Mouse (Mus musculus) right cerebral cortex, postnatal 14 days (tissue): ENCODE measurements at regions not wholly inside any gene's neighbourhood (a gene's known extent, or its start where the extent isn't known, plus 50 kb on each side); places are given as distances from the start of the nearest gene placed in this dataset.

Experiments used
- DNase-seq: peaks from one replicate; pipeline ENCODE4 v3.0.0; 2022

DNA sequence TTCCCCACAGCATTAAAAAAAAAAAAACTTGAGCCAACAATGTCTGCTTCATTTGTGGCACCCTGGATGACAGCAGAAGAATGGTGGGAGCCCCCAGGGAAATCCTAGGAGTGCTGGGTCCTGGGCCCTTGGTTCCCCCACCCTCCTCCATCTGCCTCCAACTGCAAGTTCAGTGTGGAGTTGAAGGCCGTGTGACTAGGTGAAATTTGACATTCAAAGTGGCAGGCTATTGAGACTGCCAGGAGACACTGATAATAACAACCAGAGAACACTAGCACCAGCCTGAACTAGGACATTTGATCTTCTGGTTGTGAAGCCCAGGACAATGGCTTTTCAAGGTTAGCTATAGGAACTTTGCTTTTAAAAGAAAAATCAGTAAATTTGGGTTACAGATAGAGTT lies 74.0 kb downstream of the Adamts15 start:
- no peak for DNase-seq

DNA sequence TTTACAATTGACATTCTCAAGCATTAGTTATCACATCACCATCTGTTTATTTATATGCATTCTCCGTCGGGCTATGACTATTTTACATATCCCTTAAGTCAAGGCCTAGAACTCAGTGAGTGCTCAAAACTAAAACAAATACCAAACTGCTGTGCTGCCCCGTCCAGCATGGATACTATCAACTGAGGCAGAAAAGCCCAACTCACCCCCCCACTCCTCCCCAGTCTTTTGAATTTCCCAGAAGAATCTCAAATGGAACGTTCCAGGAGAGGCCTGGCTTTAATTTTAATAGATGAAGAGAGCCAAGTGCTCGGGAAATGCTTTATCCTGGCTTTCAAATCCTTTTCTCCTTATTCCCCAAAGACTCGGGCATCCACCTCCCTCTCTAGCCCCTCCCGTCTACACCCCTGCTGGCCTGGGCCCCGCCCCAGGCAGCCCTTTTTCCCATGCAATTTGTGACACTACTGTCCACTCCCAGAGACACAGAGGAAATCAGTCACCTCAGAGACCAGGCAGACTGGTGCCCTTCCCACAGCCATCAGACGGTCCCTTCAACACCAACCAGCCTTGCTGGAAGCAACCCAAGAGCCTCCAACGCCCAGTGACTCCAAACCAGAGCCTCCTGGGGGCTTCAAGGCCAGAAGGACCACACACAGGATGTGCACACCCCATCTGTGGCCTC lies 76.5 kb downstream of the Adamts15 start:
- no peak for DNase-seq

DNA sequence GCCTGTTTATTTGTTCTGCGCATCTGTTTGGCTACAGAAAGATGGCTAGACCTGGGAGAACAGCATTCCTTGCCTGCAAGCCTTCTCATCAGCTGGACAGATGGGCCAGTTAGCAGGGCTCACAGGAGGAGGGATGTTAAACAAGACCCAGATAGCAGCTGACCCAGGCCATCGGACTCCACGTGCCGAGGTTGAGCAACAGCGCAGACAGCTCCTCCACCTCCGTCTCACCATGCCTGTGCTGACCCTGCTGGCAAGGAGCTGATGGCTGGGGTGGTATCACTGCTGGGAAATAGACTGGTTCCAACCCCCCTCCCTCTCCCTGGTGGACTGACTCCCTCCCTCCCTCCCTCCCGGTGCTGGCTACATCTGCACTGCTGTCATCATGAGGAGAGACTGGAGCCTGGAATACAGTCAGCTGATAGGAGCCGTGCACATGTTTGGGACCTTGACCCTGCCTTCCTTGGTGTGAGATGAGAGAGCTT lies 78.1 kb downstream of the Adamts15 start:
- DNase-seq = no peak

DNA sequence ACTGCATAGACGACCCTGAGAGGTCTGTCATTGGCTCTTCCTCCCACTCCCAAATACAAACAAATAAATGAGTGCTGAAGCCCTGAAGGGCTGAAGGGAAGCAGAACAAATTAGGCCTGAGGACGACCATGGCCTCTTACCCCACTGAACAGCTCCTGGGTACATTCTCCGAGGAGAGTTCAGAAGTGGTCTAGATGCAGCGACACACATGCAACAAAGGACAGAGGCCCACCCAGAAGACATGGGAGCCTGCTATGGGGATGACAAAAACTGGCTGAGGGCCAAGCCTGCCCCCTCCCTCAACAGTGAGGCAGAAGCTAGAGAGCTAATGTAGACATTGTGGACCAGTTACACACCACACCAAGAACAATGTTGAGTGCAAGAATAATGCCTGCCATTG lies 87.3 kb downstream of the Adamts15 start:
- DNase-seq = no peak

DNA sequence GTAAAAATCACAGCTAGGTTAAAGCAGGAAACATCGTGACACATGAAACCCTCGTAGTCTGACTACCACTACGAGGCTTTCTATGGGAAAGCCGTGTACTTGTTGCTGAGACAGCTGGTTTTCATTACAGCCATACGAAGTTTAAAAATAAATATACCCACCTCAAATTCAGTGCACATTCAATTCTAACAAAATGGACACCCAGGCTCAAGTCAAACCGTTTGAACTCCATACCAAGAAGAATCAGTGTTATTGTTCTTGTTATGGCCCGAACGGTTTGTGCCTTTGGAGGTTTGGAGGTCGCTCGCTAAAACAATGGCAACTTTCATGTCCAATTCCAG lies 87.7 kb downstream of the Adamts15 start:
- DNase-seq = no peak

DNA sequence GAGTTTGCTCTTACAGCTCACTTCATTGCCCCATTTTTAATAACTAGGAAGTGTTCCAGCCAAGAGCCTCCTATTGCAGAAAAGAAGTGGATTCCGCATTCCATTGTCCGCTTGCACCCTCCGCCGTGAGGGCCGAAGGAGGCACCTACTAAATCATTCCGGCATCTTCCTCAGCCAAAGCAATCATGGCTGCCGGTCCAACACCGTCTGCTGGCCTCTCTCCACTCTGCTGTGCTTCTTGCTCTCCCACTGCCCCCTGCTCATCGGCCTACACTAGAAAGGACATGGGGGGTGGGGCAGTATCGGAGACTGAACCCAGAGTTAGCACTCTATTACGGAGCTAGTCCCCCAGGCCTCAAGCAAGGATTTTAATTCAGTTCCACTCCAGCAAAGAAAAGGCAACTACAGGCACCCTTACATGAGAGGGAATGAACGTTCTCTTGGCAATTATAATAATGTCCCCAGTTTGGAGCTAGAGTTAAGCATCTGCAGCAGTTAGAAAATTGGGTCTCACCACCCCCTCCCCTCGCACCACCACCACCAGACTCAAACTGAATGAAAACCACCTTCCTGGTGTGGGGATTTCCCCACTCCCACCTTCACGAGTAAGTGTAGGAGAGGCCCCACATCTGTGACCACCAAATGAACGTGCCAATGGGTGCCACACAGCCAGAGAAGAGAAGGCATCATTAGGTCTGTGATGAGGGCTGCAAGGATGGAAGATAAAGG lies 88.3 kb downstream of the Adamts15 start:
- no peak for DNase-seq

DNA sequence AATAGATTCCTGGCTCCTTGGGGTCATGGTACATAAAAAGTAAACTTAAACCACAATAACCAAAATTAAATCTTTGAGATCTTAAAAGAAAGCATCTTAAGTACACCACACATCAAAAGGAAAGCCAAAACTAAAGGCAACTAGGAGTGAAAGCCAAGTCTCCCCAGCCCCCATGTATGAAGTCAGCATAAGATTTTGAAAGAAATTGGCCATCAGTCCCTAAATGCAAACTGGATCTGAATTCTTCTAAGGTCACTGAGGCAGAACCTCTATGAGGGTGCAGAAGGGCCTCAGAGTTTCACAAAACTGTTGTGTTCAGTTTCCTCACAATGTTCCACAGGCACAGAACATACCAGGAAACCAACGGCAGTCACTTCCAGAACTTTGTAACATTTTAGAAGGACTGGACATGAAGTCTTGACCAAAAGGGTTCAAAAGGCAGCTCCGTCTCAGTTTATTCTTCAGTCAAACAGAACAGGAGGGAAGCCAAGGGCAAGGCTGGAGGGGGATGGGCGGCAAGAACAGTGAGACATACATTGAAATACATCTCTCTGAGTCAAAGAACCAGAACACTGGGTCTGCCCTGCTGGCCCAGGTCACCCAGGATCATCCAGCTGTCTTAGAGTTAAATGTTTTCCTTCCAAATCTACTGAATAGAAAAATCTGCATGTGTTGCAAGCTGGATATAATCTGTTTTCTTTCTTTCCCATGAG lies 92.9 kb downstream of the Adamts15 start:
- DNase-seq = no peak

DNA sequence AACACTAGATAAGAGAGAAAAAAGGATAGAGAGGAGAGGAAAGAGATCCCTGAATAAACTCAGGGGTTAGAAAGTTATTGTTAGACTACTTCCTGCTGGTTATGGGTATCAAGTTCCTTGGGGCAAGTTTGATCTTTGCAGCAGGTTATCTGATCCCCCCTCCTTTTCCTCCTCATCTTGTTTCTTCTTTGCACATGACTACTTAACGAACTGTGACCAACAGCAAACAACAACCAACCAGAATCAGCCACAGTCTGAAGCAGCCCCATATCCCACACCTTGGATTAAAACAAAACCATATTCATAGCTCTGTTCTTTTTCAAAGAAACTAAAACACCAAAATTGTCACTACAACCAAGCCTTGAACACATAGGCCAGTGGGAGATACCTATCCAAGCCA lies 94.5 kb downstream of the Adamts15 start:
- no peak for DNase-seq

DNA sequence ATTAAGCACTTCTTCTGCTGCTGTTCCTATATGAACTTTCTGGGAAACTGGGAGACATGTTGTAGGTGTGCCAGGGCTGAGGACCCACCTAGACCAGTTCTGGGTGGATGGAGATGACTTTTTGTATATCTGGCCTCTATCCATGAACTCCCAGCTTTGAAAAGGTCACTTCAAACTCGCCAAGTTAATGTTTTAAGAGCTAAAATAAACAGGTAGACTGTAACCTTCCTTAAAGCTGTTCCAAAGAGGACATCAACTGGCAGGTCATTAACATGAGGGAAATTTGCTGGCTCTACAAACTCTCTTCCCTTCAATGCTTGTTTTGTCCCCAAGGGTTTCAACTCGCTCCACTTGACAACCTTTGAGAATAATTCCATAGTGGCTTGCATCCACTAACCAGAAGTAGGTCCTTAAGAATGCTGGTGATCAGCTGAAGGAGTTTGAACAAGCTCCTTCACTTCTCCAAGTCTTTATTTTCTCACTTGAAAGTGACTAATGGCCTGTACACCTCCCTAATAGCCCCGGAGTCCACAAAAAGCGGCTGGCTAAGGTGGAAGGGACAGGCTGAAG lies 98.1 kb downstream of the Adamts15 start:
- no peak for DNase-seq

DNA sequence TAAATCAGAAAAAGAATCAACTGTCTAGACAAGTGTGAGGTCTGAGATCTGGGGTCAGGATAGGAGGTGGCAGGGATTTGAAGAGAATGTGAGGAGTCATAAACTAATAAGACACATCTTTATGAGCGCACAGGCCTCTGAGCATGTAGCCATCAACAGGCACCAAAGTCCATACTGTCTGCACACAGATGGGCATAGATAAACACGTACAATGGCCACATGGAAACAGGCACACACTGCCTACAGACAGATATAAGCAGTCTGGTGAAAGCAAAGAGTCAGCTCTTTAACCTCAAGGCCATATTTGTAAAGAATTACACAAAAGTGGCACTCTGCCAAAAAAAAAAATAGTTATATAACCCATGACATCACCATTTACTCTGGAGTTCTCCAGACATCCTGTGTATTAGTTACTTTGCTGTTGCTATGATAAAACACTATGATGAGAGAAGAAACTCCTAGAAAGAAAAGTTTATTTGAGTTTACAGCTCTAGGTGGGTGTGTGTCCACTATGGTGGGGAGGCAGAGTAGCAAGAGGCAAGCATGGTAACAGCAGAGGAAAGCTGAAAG lies 101.4 kb downstream of the Adamts15 start:
- DNase-seq = no peak

DNA sequence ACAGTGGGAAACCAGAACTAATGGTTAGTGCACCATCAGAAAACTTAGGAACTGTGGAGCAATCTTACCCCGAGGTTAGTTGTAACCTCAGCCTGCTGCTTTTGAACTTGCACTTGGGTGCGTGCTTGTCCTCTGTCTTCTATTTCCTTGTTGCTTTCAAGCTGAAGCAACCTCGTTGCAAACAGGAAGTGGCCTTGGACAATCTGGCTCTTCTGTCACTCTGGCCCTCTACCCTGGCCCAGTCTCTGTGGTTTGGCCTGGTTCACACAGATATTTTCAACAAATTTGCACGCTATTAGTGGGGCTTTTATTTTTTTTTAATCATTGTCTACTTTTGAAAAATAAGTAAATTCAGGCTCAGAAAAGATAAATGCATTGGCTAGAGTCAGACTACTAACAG lies 109.0 kb downstream of the Adamts15 start:
- no peak for DNase-seq

DNA sequence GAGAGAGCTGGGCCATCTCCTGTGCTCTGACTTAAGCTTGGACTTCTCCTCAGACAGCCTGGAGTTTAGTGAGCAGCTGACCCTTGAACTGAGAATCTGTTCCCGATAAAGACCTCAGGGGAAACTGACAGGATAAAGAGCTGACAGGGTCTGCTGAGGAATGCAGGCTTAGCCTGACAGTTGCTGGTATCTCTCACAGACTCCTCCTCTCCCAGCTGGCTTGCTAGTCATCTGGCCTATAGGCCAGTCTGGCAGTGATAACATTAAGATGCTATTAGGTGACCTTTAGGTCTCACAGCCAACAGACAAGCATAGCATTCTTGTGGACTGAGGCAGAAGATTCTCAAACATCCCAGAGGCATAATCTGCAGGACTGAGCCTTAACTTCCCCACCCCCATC lies 111.4 kb downstream of the Adamts15 start:
- no peak for DNase-seq

DNA sequence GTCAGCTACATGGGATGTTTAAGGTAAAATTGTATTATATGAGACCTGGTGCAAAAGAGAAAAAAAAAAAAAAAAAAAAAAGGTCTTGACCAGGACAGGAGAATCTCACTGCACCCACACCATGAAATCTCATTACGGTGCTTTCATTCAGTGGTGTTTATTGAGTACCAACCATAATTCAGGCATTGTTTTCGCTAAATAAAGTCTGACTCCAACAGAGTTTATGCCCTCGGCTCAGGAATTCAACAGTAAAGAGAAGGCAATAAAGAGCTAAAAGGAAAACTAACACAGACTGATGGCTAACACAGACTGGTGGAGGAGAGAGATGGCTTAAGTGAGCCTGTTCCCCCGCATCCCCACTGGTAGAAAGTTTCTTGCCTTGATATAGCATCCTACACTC lies 112.0 kb downstream of the Adamts15 start:
- DNase-seq = no peak

DNA sequence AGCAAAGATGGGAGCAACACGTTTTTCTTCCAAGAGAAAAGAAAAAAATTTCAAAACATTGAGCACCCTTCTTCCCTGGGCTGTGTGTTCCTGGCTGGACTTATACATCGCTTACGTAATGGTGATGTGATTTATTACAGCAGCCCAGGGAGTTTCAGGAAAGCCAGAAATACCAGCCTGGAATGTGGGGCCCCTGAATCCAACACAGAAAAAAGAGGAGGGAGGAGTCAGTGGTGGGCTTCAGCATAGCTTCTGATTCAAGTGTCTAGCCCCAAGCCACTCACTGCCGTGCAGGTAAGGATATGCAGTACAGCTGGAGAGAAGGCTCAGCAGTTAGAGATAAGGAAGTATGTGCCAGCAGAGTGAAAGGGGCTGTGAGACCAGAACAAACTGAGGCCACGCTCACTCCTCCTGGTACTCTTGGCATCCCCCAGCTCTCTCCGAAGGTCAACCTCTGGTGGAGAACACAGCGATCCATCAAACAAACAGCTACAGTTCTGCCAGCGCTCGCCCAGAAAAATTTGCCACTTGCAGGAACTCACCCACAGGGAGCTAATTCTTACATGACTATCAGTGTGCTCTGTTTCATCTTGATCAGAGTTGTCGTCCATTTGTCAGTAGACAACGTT lies 113.3 kb downstream of the Adamts15 start:
- DNase-seq = no peak

DNA sequence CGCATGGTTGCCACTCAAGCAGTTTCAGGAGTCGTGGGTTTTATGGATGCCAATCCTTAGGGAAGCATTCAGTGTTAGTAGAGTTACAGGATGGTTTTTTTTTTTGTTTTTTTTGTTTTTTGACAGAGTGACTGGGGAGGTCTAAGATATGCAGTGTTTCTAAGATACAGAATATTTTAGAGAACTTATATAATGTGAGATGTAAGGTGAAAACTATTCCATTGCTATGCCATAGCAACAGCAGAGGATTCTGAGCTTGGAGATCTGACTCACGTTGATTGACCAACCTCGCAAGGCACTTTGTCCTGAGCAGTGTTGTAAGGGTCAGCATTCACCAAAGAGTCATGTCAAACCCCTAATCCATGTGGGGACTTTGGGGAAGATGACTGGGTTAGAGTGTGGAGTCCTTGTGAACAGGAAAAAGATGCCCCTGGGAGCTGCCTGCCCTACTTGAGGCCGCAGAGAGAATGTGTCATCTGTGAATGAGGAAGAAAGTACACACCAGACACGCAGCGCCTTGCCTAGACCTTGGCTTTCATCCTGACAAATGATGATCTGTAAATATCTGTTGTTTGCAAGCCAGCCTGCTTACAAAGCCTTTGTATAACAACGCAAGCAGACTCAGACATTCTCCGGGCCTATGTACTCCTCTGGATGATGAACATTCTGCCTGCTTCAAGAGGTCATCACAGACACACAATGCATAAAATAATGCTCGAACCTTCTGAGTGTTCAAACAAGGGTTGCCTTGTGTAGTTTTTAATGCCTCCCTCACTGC lies 118.3 kb downstream of the Adamts15 start:
- no peak for DNase-seq

DNA sequence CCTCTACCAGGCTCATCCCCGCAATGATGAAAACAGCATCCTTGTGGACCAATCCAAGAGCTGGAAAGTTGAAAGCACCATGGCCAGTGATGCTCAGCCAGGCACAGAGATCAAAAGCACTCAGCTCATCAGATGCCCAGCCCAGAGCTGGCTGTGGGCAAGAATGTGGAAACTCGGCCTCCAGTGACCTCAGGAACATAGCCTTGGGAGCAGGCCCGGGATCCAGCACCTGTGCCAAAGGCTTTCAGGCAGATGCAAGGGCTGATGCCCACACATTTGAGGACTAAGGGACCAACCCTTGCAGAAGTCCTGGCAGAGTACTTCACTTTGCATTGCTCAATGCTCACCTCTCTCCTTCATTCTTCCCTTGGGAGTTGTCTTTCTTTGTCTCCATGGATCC lies 119.4 kb downstream of the Adamts15 start:
- no peak for DNase-seq

DNA sequence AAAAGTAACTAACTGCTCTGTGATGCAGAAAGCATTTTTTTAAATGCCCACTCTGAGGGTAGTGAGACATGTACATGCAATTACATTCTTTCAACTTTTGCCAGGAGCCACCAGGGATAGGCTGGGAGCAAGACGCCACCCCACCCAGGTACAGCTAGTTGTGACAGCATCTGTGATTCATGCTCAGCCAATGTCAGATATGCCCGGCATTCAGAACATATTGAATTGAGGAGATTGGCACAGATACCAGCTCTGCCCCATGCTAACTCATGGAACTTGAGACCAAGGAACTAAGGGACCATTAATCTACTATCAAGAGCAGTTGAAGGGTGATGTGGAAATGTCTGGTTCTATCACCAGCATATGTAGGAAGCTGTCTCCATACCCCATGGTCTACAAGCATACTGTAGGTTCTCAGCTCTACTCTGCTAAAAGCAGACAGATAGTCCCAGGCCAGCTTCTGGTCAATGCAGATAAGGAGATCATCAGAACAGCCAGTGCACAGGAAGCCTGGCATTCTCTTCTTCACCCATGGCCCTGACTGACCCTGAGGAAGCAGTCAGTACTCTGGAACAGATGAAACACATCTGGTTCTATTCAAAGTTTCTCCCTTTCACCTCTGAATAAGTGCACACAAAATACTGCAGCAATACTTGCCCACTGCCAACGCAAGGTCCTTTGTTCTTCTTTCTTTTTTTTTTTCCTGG lies 127.4 kb downstream of the Adamts15 start:
- DNase-seq = no peak

DNA sequence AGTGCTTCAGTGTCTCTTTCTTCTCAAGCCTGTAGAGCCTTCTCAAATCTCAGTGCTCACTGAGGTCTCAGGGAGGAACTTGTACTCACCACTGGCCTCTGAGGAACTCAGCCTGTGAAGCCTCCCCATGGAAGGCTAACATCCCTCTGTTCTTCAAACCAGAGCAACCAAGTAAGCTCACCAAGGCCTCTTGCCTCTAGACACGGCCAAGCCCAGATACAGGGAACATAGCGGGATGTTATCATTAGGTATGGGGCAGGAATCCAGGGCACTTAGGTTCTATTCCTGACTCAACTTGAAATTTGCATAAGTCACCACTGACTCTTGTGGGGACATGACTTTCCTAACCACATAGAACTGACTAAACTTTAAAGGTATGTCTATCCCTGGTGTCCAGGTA lies 141.0 kb downstream of the Adamts15 start:
- DNase-seq = no peak

DNA sequence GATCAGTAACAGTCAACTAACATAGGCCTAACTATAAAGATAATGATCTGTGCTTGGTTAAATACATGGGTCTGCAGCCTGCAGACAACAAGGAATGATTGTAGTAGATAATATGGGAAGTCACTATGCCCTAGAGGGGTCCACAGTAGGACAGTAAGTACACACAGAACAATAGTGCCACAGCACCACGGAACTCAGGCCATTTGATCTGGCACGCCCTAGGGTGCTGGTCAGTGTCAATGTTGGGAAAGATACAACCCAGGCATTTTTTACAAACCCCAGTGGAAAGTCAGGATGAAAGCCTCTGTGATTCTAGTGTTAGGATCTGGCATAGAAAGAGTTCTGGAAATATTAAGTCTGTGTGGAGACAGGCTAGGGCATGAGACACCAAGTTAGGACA lies 144.4 kb downstream of the Adamts15 start:
- DNase-seq = no peak

DNA sequence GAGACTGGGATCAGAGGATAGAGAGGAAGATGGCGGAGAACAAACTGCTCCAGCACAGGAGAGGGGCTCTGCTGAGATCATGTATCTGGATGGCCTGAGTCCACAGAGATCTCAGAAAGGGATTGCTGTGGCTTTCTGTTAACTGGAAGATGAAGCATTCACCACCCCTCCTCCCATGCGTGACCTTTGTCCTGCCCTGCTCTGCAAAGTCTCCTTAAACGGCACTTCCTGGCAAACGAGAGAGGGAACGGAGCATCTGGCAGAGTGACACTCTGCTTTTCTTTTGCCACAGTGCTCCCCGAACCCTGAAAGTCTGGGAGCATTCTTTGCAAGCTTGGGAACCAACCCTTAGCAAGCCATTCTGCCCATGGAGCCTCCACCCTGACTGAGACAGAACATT lies 147.1 kb downstream of the Adamts15 start:
- no peak for DNase-seq

DNA sequence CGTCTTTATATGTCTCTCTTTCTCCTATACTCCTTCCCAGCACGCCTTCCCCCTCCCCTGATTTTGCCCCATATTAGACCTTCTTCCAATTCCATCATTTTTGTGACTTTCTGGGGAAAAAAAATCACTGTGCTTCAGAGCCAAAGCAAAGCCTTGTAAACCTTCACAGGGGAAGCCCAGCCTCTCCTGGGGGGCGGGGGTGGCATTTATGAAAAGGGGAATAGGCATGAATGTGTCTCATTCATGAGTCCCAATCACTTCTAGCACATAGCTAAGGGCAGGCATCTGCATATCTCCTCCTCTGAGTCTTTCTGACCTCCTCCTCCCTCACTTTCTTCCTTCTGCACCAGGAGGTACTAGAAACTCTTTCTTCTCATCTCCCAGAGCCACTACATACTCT lies 149.8 kb downstream of the Adamts15 start:
- no peak for DNase-seq
